Mouse (Mus musculus): ENCODE data around the gene Ppp1r37. TPM values are rescaled to one million over a fixed set of nuclear protein-coding genes. Genes with fewer than 3 reads are reported as not detected.
"Not testable (repeated sequence)": the region's sequence is repeated elsewhere in the genome, so short reads cannot be mapped to it uniquely, and the experiment has no call there.

Gene Ppp1r37
- 130 and 137 TPM in 2 replicates for polyA plus RNA-seq (2012; rRNA removed)

- WGBS, result 11% methylated on average over 19 of the region's 19 CpGs
- Histone ChIP-seq H3K27ac (ENCODE audit: control insufficient read depth, insufficient read depth, low read length) (peak within 1 kb of the TSS; percentile 67; the same call in 1 of the 2 replicates), H3K27me3 (ENCODE audit: control insufficient read depth, insufficient read depth, low read length) (no peaks in the 10 kb centered on the region), H3K36me3 (ENCODE audit: control insufficient read depth, insufficient read depth, low read length) (no peaks in the 10 kb centered on the region), H3K4me3 (ENCODE audit: control insufficient read depth, insufficient read depth, low read length) (peak within 1 kb of the TSS; percentile 96), H3K4me1 (replicated peaks; ENCODE audit: control insufficient read depth, insufficient read depth, low read length) (peaks cover 27% of the 10 kb centered on the region)
- DNase-seq, result peak; percentile 19
- no peak for TF ChIP-seq POLR2A (IDR thresholded peaks at IDR 0.05; ENCODE audit: control insufficient read depth, extremely low read depth, insufficient read depth, low read length, poor library complexity)
- TF ChIP-seq CTCF (IDR thresholded peaks at IDR 0.05; ENCODE audit: borderline replicate concordance, control insufficient read depth, extremely low read depth, insufficient read depth, low read length, poor library complexity), result no peak
Measured at GRCm38 (mm10) chr7:19562643-19563410, at the start of gene Ppp1r37. Gene Ppp1r37 (minus strand): TSS chr7:19563076.

- Histone ChIP-seq H3K27ac (ENCODE audit: control insufficient read depth, insufficient read depth, low read length) (no peak overlapping the region), H3K4me1 (replicated peaks; ENCODE audit: control insufficient read depth, insufficient read depth, low read length) (no peaks in the 10 kb centered on the region), H3K4me3 (ENCODE audit: control insufficient read depth, insufficient read depth, low read length) (no peak overlapping the region), H3K27me3 (ENCODE audit: control insufficient read depth, insufficient read depth, low read length) (no peaks in the 10 kb centered on the region), H3K36me3 (ENCODE audit: control insufficient read depth, insufficient read depth, low read length) (no peaks in the 10 kb centered on the region)
- TF ChIP-seq CTCF (IDR thresholded peaks at IDR 0.05; ENCODE audit: borderline replicate concordance, control insufficient read depth, extremely low read depth, insufficient read depth, low read length, poor library complexity), result no peak
- TF ChIP-seq POLR2A (IDR thresholded peaks at IDR 0.05; ENCODE audit: control insufficient read depth, extremely low read depth, insufficient read depth, low read length, poor library complexity), result no peak
- no peak for DNase-seq
- WGBS, result 85% methylated on average over 5 of the region's 5 CpGs
Measured at GRCm38 (mm10) chr7:19610969-19611368, 48.1 kb upstream of the Ppp1r37 start.

- no peak overlapping the region for H3K27ac ChIP-seq (ENCODE audit: control insufficient read depth, insufficient read depth, low read length)
- H3K4me1 ChIP-seq (replicated peaks; ENCODE audit: control insufficient read depth, insufficient read depth, low read length), result no peaks in the 10 kb centered on the region
- no peak overlapping the region for H3K4me3 ChIP-seq (ENCODE audit: control insufficient read depth, insufficient read depth, low read length)
- TF ChIP-seq POLR2A (IDR thresholded peaks at IDR 0.05; ENCODE audit: control insufficient read depth, extremely low read depth, insufficient read depth, low read length, poor library complexity) (no peak), CTCF (IDR thresholded peaks at IDR 0.05; ENCODE audit: borderline replicate concordance, control insufficient read depth, extremely low read depth, insufficient read depth, low read length, poor library complexity) (no peak)
- no peak for DNase-seq
- 96% methylated on average over 12 of the region's 12 CpGs for WGBS
- H3K27me3 ChIP-seq (ENCODE audit: control insufficient read depth, insufficient read depth, low read length), result no peaks in the 10 kb centered on the region
- H3K36me3 ChIP-seq (ENCODE audit: control insufficient read depth, insufficient read depth, low read length), result no peaks in the 10 kb centered on the region
Measured at GRCm38 (mm10) chr7:19609641-19610332, 46.9 kb upstream of the Ppp1r37 start.

GRCm38 (mm10) chr7:19607291-19607690, 44.4 kb upstream of the Ppp1r37 start:
- H3K27ac ChIP-seq (ENCODE audit: control insufficient read depth, insufficient read depth, low read length), result no peak overlapping the region
- TF ChIP-seq POLR2A (IDR thresholded peaks at IDR 0.05; ENCODE audit: control insufficient read depth, extremely low read depth, insufficient read depth, low read length, poor library complexity) (no peak), CTCF (IDR thresholded peaks at IDR 0.05; ENCODE audit: borderline replicate concordance, control insufficient read depth, extremely low read depth, insufficient read depth, low read length, poor library complexity) (no peak)
- no peak for DNase-seq
- no peaks in the 10 kb centered on the region for H3K36me3 ChIP-seq (ENCODE audit: control insufficient read depth, insufficient read depth, low read length)
- H3K27me3 ChIP-seq (ENCODE audit: control insufficient read depth, insufficient read depth, low read length), result no peaks in the 10 kb centered on the region
- H3K4me3 ChIP-seq (ENCODE audit: control insufficient read depth, insufficient read depth, low read length), result no peak overlapping the region
- H3K4me1 ChIP-seq (replicated peaks; ENCODE audit: control insufficient read depth, insufficient read depth, low read length), result peaks cover 8% of the 10 kb centered on the region
- WGBS, result 93% methylated on average over 5 of the region's 5 CpGs

GRCm38 (mm10) chr7:19604606-19605214, 41.8 kb upstream of the Ppp1r37 start:
- peaks cover 11% of the 10 kb centered on the region for H3K4me1 ChIP-seq (replicated peaks; ENCODE audit: control insufficient read depth, insufficient read depth, low read length)
- 63% methylated on average over 10 of the region's 10 CpGs for WGBS
- H3K27ac ChIP-seq (ENCODE audit: control insufficient read depth, insufficient read depth, low read length); DNase-seq; H3K27me3 ChIP-seq (ENCODE audit: control insufficient read depth, insufficient read depth, low read length); H3K4me3 ChIP-seq (ENCODE audit: control insufficient read depth, insufficient read depth, low read length); H3K36me3 ChIP-seq (ENCODE audit: control insufficient read depth, insufficient read depth, low read length): not testable (repeated sequence)

GRCm38 (mm10) chr7:19603849-19604605, 41.2 kb upstream of the Ppp1r37 start, which contains the start of gene Clasrp:
Gene Clasrp (minus strand): TSS chr7:19604486.
- Histone ChIP-seq H3K4me3 (ENCODE audit: control insufficient read depth, insufficient read depth, low read length) (peak within 1 kb of the TSS; percentile 92), H3K27me3 (ENCODE audit: control insufficient read depth, insufficient read depth, low read length) (no peaks in the 10 kb centered on the region), H3K27ac (ENCODE audit: control insufficient read depth, insufficient read depth, low read length) (no peak within 1 kb of the TSS), H3K4me1 (replicated peaks; ENCODE audit: control insufficient read depth, insufficient read depth, low read length) (peaks cover 11% of the 10 kb centered on the region), H3K36me3 (ENCODE audit: control insufficient read depth, insufficient read depth, low read length) (no peaks in the 10 kb centered on the region)
- under 1% methylated on average over 55 of the region's 57 CpGs for WGBS
- peak; percentile 97 for DNase-seq
- 0 out of 2 replicates have a peak, but pooled peaks have one; percentile 41 for TF ChIP-seq CTCF (IDR thresholded peaks at IDR 0.05; ENCODE audit: borderline replicate concordance, control insufficient read depth, extremely low read depth, insufficient read depth, low read length, poor library complexity)
- TF ChIP-seq POLR2A (IDR thresholded peaks at IDR 0.05; ENCODE audit: control insufficient read depth, extremely low read depth, insufficient read depth, low read length, poor library complexity), result peak; percentile 81
